8 mouse cellular contexts compared by ENCODE assay signal in the genomic region with DNA sequence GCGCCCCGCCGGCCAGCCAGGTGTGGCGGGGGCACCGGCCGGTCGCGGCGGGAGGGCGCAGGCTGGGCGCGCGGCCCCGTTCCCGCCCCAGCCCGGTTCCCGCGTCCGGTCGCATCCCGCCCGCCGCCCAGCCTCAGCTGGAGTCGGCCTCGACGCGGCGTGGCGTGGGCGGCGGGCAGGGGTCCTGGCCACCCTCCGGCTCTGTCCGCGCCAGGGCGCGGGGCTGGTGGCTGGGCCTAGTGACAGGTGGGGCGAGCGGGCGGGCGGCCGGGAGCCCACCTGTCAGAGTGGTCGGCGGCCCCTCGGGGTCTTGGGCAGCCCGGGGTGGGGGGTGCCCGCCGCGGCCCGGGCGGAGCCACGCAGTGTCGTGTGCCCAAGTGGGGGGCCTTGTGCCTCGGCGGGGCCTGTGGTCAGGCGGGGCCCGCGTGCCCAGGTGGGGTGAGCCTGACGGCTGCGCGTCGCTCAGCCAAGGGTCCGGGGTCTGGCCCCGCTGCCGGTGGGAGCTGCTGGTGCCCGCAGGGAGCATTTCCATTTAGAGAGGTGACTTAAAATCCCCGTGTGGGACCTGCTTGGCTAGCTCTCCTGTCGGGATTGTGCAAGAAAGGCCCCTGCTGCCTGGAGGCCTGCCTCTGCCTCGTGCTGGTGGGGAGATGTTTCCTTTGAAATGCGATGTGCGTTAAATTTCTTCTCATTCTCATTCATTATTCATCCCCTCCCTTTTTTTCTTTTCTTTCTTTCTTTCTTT. TPM values are rescaled to one million over a fixed set of nuclear protein-coding genes. Genes with fewer than 3 reads are reported as not detected.
DNase-seq lines count a peak whose midpoint lies in the region; ATAC-seq and TF ChIP-seq lines count a peak whose summit lies in the region.

No protein-coding gene starts in this region.

- peak overlapping the region; percentile 95 for H3K9ac ChIP-seq in lung, embryonic 14.5 days

- no peak for TF ChIP-seq CTCF in cerebellum, adult 2 months (IDR thresholded peaks at IDR 0.05; ENCODE audit: borderline replicate concordance, insufficient read depth, low read depth, low read length)
- no peak for TF ChIP-seq CTCF in lung, embryonic 14.5 days (IDR thresholded peaks at IDR 0.05; ENCODE audit: low read depth)

- DNase-seq in urinary bladder, adult 2 months (ENCODE audit: low spot score), result peak; percentile 44
- DNase-seq in urinary bladder, postnatal 10 days (ENCODE audit: low spot score), result no peak
- DNase-seq in cerebellum, adult 2 months, result peak; percentile 46 to 53
- DNase-seq in heart, adult 18-20 months, result peak; percentile 21 to 40
- DNase-seq in kidney, adult 11 months, result peak; percentile 21
- peak; percentile 58 for DNase-seq in lung, embryonic 14.5 days
- peak; percentile 23 for DNase-seq in ovary, postnatal 14 days (ENCODE audit: low spot score)
- no peak for DNase-seq in layer of hippocampus, postnatal 25 days (ENCODE audit: extremely low spot score in 1 of 2, low spot score in 1 of 2)

- peaks cover 12% of the 10 kb centered on the region for H3K4me1 ChIP-seq in cerebellum, adult 2 months (ENCODE audit: control insufficient read depth, insufficient read depth, low read length)
- H3K4me1 ChIP-seq in lung, embryonic 14.5 days (ENCODE audit: insufficient read depth), result peaks cover 5% of the 10 kb centered on the region

- 0 out of 2 replicates have a peak overlapping the region, but pooled peaks have one; percentile 24 for H3K27ac ChIP-seq in cerebellum, adult 2 months (ENCODE audit: insufficient read depth, low read length)
- peak overlapping the region; percentile 82 for H3K27ac ChIP-seq in lung, embryonic 14.5 days (ENCODE audit: low read depth)

- H3K27me3 ChIP-seq in cerebellum, adult 2 months (ENCODE audit: control insufficient read depth, insufficient read depth, low read length), result no peaks in the 10 kb centered on the region
- H3K27me3 ChIP-seq in lung, embryonic 14.5 days (ENCODE audit: insufficient read depth, low read length), result no peaks in the 10 kb centered on the region

- under 1% methylated on average over 64 of the region's 70 CpGs for WGBS in cerebellum, adult 2 months
- under 1% methylated on average over 67 of the region's 70 CpGs for WGBS in lung, embryonic 14.5 days

- ATAC-seq in lung, embryonic 14.5 days (ENCODE audit: insufficient read depth), result peak; percentile 76

- H3K9me3 ChIP-seq in lung, embryonic 14.5 days (ENCODE audit: low read depth, low read length), result no peaks in the 10 kb centered on the region

- peak overlapping the region; percentile 74 for H3K4me3 ChIP-seq in cerebellum, adult 2 months (replicated peaks; ENCODE audit: insufficient read depth, low read depth, low read length)
- H3K4me3 ChIP-seq in lung, embryonic 14.5 days (ENCODE audit: low read depth, low read length), result peak overlapping the region; percentile 88

- no peak for TF ChIP-seq POLR2A in cerebellum, adult 2 months (IDR thresholded peaks at IDR 0.05; ENCODE audit: borderline replicate concordance, insufficient read depth, low read length)

- H3K4me2 ChIP-seq in lung, embryonic 14.5 days, result peak overlapping the region; percentile 73

- peaks cover 41% of the 10 kb centered on the region for H3K36me3 ChIP-seq in lung, embryonic 14.5 days (ENCODE audit: insufficient read depth)

RNA-seq across cellular contexts. Expression of gene Tfdp1, which starts 0.5 kb away (rescaled TPM):
- 69.6 and 83.9 TPM in 2 replicates for polyA plus RNA-seq in urinary bladder, adult 2 months (2012; rRNA removed)
- polyA plus RNA-seq in cerebellum, adult 2 months (2012; rRNA removed), result 72.1 and 74.7 TPM in 2 replicates
- total RNA-seq in heart, adult 18-20 months (2021), result 10 to 100 TPM; 35.2 to 38.1 TPM
- 216 and 219 TPM in 2 replicates for polyA plus RNA-seq in lung, embryonic 14.5 days (2014; fragmentation: Nextera tagmentation; extraction: Ambion mirVana)
- 10 to 100 TPM; 67.2 to 68.9 TPM for total RNA-seq in layer of hippocampus, postnatal 25 days (2021)

RNA-seq across cellular contexts. Expression of gene Tmco3, which starts 51.1 kb away (rescaled TPM):
- polyA plus RNA-seq in urinary bladder, adult 2 months (2012; rRNA removed), result 22.1 and 23.8 TPM in 2 replicates
- polyA plus RNA-seq in cerebellum, adult 2 months (2012; rRNA removed), result 46.9 and 55.2 TPM in 2 replicates
- 10 to 100 TPM; 27.4 to 28.2 TPM for total RNA-seq in heart, adult 18-20 months (2021)
- polyA plus RNA-seq in lung, embryonic 14.5 days (2014; fragmentation: Nextera tagmentation; extraction: Ambion mirVana), result 36.8 and 44.0 TPM in 2 replicates
- total RNA-seq in layer of hippocampus, postnatal 25 days (2021), result 10 to 100 TPM; 42.7 to 49.5 TPM

RNA-seq across cellular contexts. Expression of gene Dcun1d2, which starts 51.1 kb away (rescaled TPM):
- polyA plus RNA-seq in urinary bladder, adult 2 months (2012; rRNA removed), result 27.7 and 28.2 TPM in 2 replicates
- 61.6 and 62.3 TPM in 2 replicates for polyA plus RNA-seq in cerebellum, adult 2 months (2012; rRNA removed)
- 10 to 100 TPM; 64.4 to 68.7 TPM for total RNA-seq in heart, adult 18-20 months (2021)
- 26.2 TPM in 2 replicates for polyA plus RNA-seq in lung, embryonic 14.5 days (2014; fragmentation: Nextera tagmentation; extraction: Ambion mirVana)
- 10 to 100 TPM; 33.6 to 35.6 TPM for total RNA-seq in layer of hippocampus, postnatal 25 days (2021)

RNA-seq across cellular contexts. Expression of gene Atp4b, which starts 57.6 kb away (rescaled TPM):
- polyA plus RNA-seq in urinary bladder, adult 2 months (2012; rRNA removed), result not detected in 2 replicates
- polyA plus RNA-seq in cerebellum, adult 2 months (2012; rRNA removed), result not detected in 2 replicates
- total RNA-seq in heart, adult 18-20 months (2021), result under 1 TPM in 1 of 2 experiments, not detected in 1; 0.44 TPM
- not detected in 2 replicates for polyA plus RNA-seq in lung, embryonic 14.5 days (2014; fragmentation: Nextera tagmentation; extraction: Ambion mirVana)
- not detected for total RNA-seq in layer of hippocampus, postnatal 25 days (2021)

Comparison
In these comparisons a context has a peak if more than half of its experiments do, and no peak if none do; other contexts are left out.
1. DNase-seq: peak in urinary bladder, adult 2 months (single experiment), cerebellum, adult 2 months (2 of 2), heart, adult 18-20 months (2 of 2), kidney, adult 11 months (single experiment), lung, embryonic 14.5 days (single experiment) and ovary, postnatal 14 days (single experiment); none in urinary bladder, postnatal 10 days (single experiment) and layer of hippocampus, postnatal 25 days (0 of 2).